Mouse (Mus musculus): ENCODE measurements around the gene Hmgcll1. TPM values are rescaled to one million over a fixed set of nuclear protein-coding genes. Genes with fewer than 3 reads are reported as not detected.

Gene Hmgcll1
- polyA plus RNA-seq, 1 experiment from 2014 or later, result 3.9 TPM

- Histone ChIP-seq H3K27ac (no peak overlapping the region), H3K36me3 (no peaks in the 10 kb centered on the region), H3K9ac (no peak overlapping the region), H3K4me1 (no peaks in the 10 kb centered on the region), H3K9me3 (replicated peaks) (no peaks in the 10 kb centered on the region), H3K4me2 (no peak overlapping the region), H3K4me3 (replicated peaks) (no peak overlapping the region), H3K27me3 (no peaks in the 10 kb centered on the region)
- no peak for ATAC-seq (replicated peaks; ENCODE audit: low FRiP score)
- WGBS, result 79% methylated on average over 5 of the region's 5 CpGs
Observed at GRCm38 (mm10) chr9:76172686-76173295, 158.1 kb downstream of the Hmgcll1 start.

- H3K27me3 ChIP-seq, result no peaks in the 10 kb centered on the region
- ATAC-seq (replicated peaks; ENCODE audit: low FRiP score), result no peak
Observed at GRCm38 (mm10) chr9:76179221-76179620, 164.6 kb downstream of the Hmgcll1 start.

More at GRCm38 (mm10) chr9:76179221-76179620, 164.6 kb downstream of the Hmgcll1 start:
- no peaks in the 10 kb centered on the region for H3K9me3 ChIP-seq (replicated peaks)
- no peak overlapping the region for H3K9ac ChIP-seq
- H3K27ac ChIP-seq, result no peak overlapping the region
- no peaks in the 10 kb centered on the region for H3K36me3 ChIP-seq
- H3K4me2 ChIP-seq, result no peak overlapping the region
- no peaks in the 10 kb centered on the region for H3K4me1 ChIP-seq
- H3K4me3 ChIP-seq (replicated peaks), result no peak overlapping the region

Other genes starting within 250 kb of the Hmgcll1 start
- gene Bmp5, start 239.5 kb upstream of the Hmgcll1 start, polyA plus RNA-seq (2015; fragmentation: Nextera tagmentation; extraction: Ambion mirVana), result 1.9 and 2.0 TPM in 2 replicates
- not detected in 2 replicates for gene Gfral, start 198.8 kb downstream of the Hmgcll1 start, polyA plus RNA-seq (2015; fragmentation: Nextera tagmentation; extraction: Ambion mirVana)

Data from kidney, embryonic 15.5 days (tissue).